Comparison of ENCODE assay signal across 22 mouse cellular contexts in genomic region chr9:58627197-58627596, GRCm38 (mm10). TPM values are rescaled to one million over a fixed set of nuclear protein-coding genes. Genes with fewer than 3 reads are reported as not detected.
DNase-seq lines count a peak whose midpoint lies in the region; ATAC-seq and TF ChIP-seq lines count a peak whose summit lies in the region.
"Had no signal": no experiment of that assay in that cellular context is flagged by ENCODE, and none has a peak within 500 bp of the region (broad histone marks: within the 10 kb centered on the region; RNA-seq: fewer than 3 reads in every experiment).

No protein-coding gene starts in this region.

- H3K4me1 ChIP-seq in intestine, postnatal 0 days (replicated peaks; ENCODE audit: control insufficient read depth, insufficient read depth, low read length), result no peaks in the 10 kb centered on the region
- H3K4me1 ChIP-seq in intestine, embryonic 16.5 days (ENCODE audit: control insufficient read depth, insufficient read depth, low read length), result no peaks in the 10 kb centered on the region; the same call in 1 of the 2 replicates
- H3K4me1 ChIP-seq: hindbrain, embryonic 12.5 days; limb, embryonic 15.5 days had no signal

- peak; percentile 52 for DNase-seq in 416B (ENCODE audit: low read depth)
- DNase-seq in kidney, postnatal 36 days, result no peak
- no peak for DNase-seq in retina, postnatal 1 day
- DNase-seq in heart, postnatal 4 days, result no peak
- DNase-seq: adrenal gland, postnatal 10 days; cerebellum, adult 11 months; cerebellum, postnatal 10 days; embryo, embryonic 11 days; heart, postnatal 10 days; kidney, adult 9 months; kidney, postnatal 25 days; lung, embryonic 14.5 days; thymus, postnatal 4 days had no signal

- no peak overlapping the region for H3K27ac ChIP-seq in intestine, postnatal 0 days (ENCODE audit: low read depth, low read length)
- no peak overlapping the region for H3K27ac ChIP-seq in intestine, embryonic 16.5 days (ENCODE audit: low read length)
- H3K27ac ChIP-seq: hindbrain, embryonic 12.5 days; limb, embryonic 15.5 days had no signal

- no peak overlapping the region for H3K9ac ChIP-seq in intestine, postnatal 0 days (ENCODE audit: low read depth, low read length)
- no peak overlapping the region for H3K9ac ChIP-seq in intestine, embryonic 16.5 days (ENCODE audit: low read depth, low read length)
- H3K9ac ChIP-seq: hindbrain, embryonic 12.5 days; limb, embryonic 15.5 days; lung, embryonic 14.5 days had no signal

- no peaks in the 10 kb centered on the region for H3K27me3 ChIP-seq in intestine, postnatal 0 days (replicated peaks; ENCODE audit: control insufficient read depth, insufficient read depth, low read length)
- H3K27me3 ChIP-seq in intestine, embryonic 16.5 days (replicated peaks; ENCODE audit: control insufficient read depth, insufficient read depth, low read length), result no peaks in the 10 kb centered on the region
- H3K27me3 ChIP-seq: hindbrain, embryonic 12.5 days; limb, embryonic 15.5 days had no signal

- H3K36me3 ChIP-seq in intestine, postnatal 0 days (ENCODE audit: control insufficient read depth, insufficient read depth), result peaks cover 12% of the 10 kb centered on the region; the same call in 1 of the 2 replicates
- 0 out of 2 replicates have a peak, but pooled peaks cover 2% of the 10 kb centered on the region for H3K36me3 ChIP-seq in intestine, embryonic 16.5 days (ENCODE audit: control insufficient read depth, insufficient read depth, low read length)

- ATAC-seq in intestine, postnatal 0 days, result peak; percentile 33; the same call in 1 of the 2 replicates
- ATAC-seq in intestine, embryonic 16.5 days, result no peak
- peak; percentile 59 for ATAC-seq in activated CD4-positive, CD25-positive, alpha-beta regulatory T cell, adult 4 months
- ATAC-seq in megakaryocyte progenitor cell, adult 5-6 weeks (replicated peaks; ENCODE audit: poor library complexity), result peak; percentile 52
- ATAC-seq: forebrain, embryonic 16.5 days; inflammation-experienced regulatory T-cells, adult 6 months had no signal

- H3K9me3 ChIP-seq in intestine, postnatal 0 days (ENCODE audit: control insufficient read depth), result no peaks in the 10 kb centered on the region
- H3K9me3 ChIP-seq in intestine, embryonic 16.5 days (ENCODE audit: control insufficient read depth, low read length), result no peaks in the 10 kb centered on the region
- H3K9me3 ChIP-seq: hindbrain, embryonic 12.5 days; limb, embryonic 15.5 days had no signal

- no peak overlapping the region for H3K4me2 ChIP-seq in intestine, postnatal 0 days (replicated peaks; ENCODE audit: low read depth)
- H3K4me2 ChIP-seq in intestine, embryonic 16.5 days (ENCODE audit: low read depth, low read length), result no peak overlapping the region
- H3K4me2 ChIP-seq: heart, embryonic 11.5 days; hindbrain, embryonic 12.5 days; limb, embryonic 15.5 days; lung, embryonic 14.5 days had no signal

- 50% methylated on average over 2 of the region's 2 CpGs for WGBS in intestine, postnatal 0 days
- WGBS in intestine, embryonic 16.5 days, result 61% methylated on average over 2 of the region's 2 CpGs

- no peak for TF ChIP-seq CTCF in intestine, postnatal 0 days (IDR thresholded peaks at IDR 0.05; ENCODE audit: low read depth)

- H3K4me3 ChIP-seq in intestine, postnatal 0 days (ENCODE audit: low read depth, low read length), result no peak overlapping the region
- H3K4me3 ChIP-seq in intestine, embryonic 16.5 days (ENCODE audit: low read length), result no peak overlapping the region
- H3K4me3 ChIP-seq: hindbrain, embryonic 12.5 days; limb, embryonic 15.5 days had no signal

RNA-seq across cellular contexts. Expression of gene Nptn, which starts 45.2 kb away (rescaled TPM):
- polyA plus RNA-seq in intestine, postnatal 0 days (2015; fragmentation: Nextera tagmentation; extraction: Ambion mirVana), result 145 and 153 TPM in 2 replicates
- polyA plus RNA-seq in intestine, embryonic 16.5 days (2015; fragmentation: Nextera tagmentation; extraction: Ambion mirVana), result 118 and 122 TPM in 2 replicates
- polyA plus RNA-seq in activated CD4-positive, CD25-positive, alpha-beta regulatory T cell, adult 4 months (2017; shearing (Covaris generic)), result 100 to 1,000 TPM; 106 to 119 TPM
- total RNA-seq in megakaryocyte progenitor cell, adult 5-6 weeks (2015), result 198 and 226 TPM in 2 replicates
- 90.3 and 106 TPM in 2 replicates for total RNA-seq in megakaryocyte progenitor cell, adult 5-6 weeks (2017)
- total RNA-seq in heart, postnatal 4 days (2021), result 100 to 1,000 TPM; 194 to 206 TPM
